Mouse (Mus musculus) stomach, embryonic 16.5 days (tissue): ENCODE data around the gene Mybbp1a. TPM values are rescaled to one million over a fixed set of nuclear protein-coding genes. Genes with fewer than 3 reads are reported as not detected.
A peak's percentile ranks its signal among the peaks of the same experiment; 100 is the strongest.
"Not testable (repeated sequence)": the region's sequence is repeated elsewhere in the genome, so short reads cannot be mapped to it uniquely, and the experiment has no call there.

Source experiments
- ATAC-seq: fragments of 200-750 bp; cut with Nextera tagmentation; 2 replicates; pipeline ENCODE4 v1.8.0; 2017; ENCODE audit warnings: moderate number of reproducible peaks, moderate TSS enrichment; ENCODE audit not compliant: insufficient read depth, low FRiP score
- H3K27ac ChIP-seq: fragments of 300-500 bp; sonication (generic); 2 replicates; pipeline ENCODE4 v1.5.1; 2014; ENCODE audit warnings: low read length
- H3K27me3 ChIP-seq: fragments of 300-500 bp; sonication (generic); 2 replicates; pipeline ENCODE4 v1.6.1; 2014; ENCODE audit warnings: low read length, control low read depth, mixed read lengths; ENCODE audit not compliant: control insufficient read depth, insufficient read depth
- H3K36me3 ChIP-seq: fragments of 300-500 bp; sonication (generic); 2 replicates; pipeline ENCODE4 v1.6.1; 2014; ENCODE audit warnings: low read length; ENCODE audit not compliant: control insufficient read depth, insufficient read depth
- H3K4me1 ChIP-seq: fragments of 300-500 bp; sonication (generic); 2 replicates; pipeline ENCODE4 v1.6.1; 2014; ENCODE audit warnings: low read length, control low read depth, mixed read lengths; ENCODE audit not compliant: control insufficient read depth, insufficient read depth
- H3K4me2 ChIP-seq: fragments of 300-500 bp; sonication (generic); 2 replicates; pipeline ENCODE4 v1.6.1; 2014; ENCODE audit warnings: low read depth, low read length, mixed read lengths
- H3K4me3 ChIP-seq: fragments of 300-500 bp; sonication (generic); replicated peaks from 2 replicates; pipeline ENCODE4 v1.5.1; 2014; ENCODE audit warnings: mild to moderate bottlenecking, low read length
- H3K9ac ChIP-seq: fragments of 300-500 bp; sonication (generic); 2 replicates; pipeline ENCODE4 v1.6.1; 2014; ENCODE audit warnings: low read length
- H3K9me3 ChIP-seq: fragments of 300-500 bp; sonication (generic); replicated peaks from 2 replicates; pipeline ENCODE4 v1.6.1; 2016; ENCODE audit warnings: low read length, control low read depth; ENCODE audit not compliant: control insufficient read depth
- WGBS: fragments of 180-500 bp; shearing (Covaris S2); extraction: QIAGEN DNeasy Blood & Tissue Kit; methylation state at CpG from one replicate; pipeline ENCODE4 v1.1.7; 2014; 5-methylcytosine and 5-hydroxymethylcytosine counted together
- polyA plus RNA-seq: library from polyadenylated mRNA; unstranded; fragments of >200 nt; fragmentation: Nextera tagmentation; extraction: Ambion mirVana; gene quantifications from 2 replicates; pipeline ENCODE4 v1.2.1, GENCODE M21; 2015

Mybbp1a gene
- polyA plus RNA-seq, 1 experiment from 2014 or later: 117 TPM

DNA sequence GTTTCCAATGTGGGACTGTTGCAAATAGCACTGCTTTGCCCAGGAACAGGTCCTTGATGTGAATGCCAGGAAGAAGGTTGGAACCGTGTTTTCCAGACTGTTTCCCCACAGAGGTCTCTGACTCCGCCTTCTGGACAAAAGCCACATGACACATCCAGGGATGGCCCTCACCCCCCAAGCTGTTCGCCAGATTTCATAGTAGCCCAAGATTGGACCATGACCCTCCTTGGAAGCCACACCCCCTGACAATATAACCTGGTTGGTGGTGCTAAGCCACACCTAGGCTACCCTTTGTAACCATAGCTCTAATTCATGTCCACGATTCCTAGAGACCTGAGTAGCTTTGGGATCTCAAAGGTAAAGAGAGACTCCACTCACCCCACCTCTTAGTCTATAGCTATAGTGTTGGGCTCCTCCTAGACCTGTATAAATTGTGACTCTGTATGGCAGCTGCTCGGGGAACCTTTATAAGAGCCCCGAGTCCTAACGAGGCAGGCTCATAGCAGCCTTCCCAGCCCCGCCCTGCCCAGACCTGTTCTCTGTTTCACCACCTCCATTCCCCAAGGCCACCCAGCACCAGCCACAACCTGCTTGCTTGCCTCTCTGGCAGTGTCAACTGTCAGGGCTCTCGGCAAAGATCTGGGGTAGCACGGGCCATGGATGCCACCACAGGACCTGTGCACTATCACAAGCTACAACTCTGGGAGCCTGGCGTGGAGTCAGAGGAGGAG is 6.0 kb upstream of the Mybbp1a start, which contains the start of gene Ggt6:
Gene Ggt6, plus strand, starts transcription at position 564 of the 731 bp plus-strand sequence.
- Histone ChIP-seq H3K4me3 (peak within 1 kb of the TSS; percentile 19; the same call in 1 of the 2 replicates), H3K36me3 (no peaks in the 10 kb centered on the region), H3K9me3 (no peaks in the 10 kb centered on the region), H3K9ac (peak within 1 kb of the TSS; percentile 35), H3K27me3 (no peaks in the 10 kb centered on the region), H3K4me2 (peak within 1 kb of the TSS; percentile 22), H3K27ac (peak within 1 kb of the TSS; percentile 60), H3K4me1 (peaks cover 15% of the 10 kb centered on the region; the same call in 1 of the 2 replicates)
- ATAC-seq: peak; percentile 79
- 47% methylated on average over 11 of the region's 11 CpGs for WGBS

DNA sequence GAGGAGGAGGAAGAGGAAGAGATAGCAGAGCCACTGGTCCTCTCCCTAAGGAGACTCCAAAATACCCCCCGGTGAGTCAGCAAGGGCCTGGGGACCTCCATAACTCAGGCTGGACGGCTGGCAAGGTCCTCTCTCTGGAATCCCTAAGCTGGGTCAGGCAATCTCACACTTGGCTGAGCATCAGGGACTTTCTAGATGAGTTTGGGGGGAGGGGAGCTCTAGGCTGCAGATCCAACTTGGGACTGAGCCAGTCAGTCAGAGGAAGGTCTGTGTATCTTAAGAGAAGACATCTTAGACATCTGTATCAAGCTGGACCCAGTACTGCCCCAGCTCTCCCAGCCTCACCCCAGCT is 5.5 kb upstream of the Mybbp1a start:
- Histone ChIP-seq H3K27ac (peak overlapping the region; percentile 60), H3K9ac (peak overlapping the region; percentile 32), H3K4me3 (peak overlapping the region; percentile 19; the same call in 1 of the 2 replicates), H3K36me3 (no peaks in the 10 kb centered on the region), H3K4me2 (peak overlapping the region; percentile 22), H3K27me3 (no peaks in the 10 kb centered on the region), H3K4me1 (peaks cover 15% of the 10 kb centered on the region; the same call in 1 of the 2 replicates), H3K9me3 (no peaks in the 10 kb centered on the region)
- peak; percentile 21; the same call in 1 of the 2 replicates for ATAC-seq
- WGBS: 29% methylated on average over 2 of the region's 2 CpGs

GRCm38 (mm10) chr11:72436271-72436670 is 4.9 kb upstream of the Mybbp1a start:
- peak overlapping the region; percentile 35; the same call in 1 of the 2 replicates for H3K9ac ChIP-seq
- no peak for ATAC-seq
- WGBS: 67% methylated on average over 5 of the region's 5 CpGs
- no peak overlapping the region; the same call in 1 of the 2 replicates for H3K4me3 ChIP-seq
- 0 out of 2 replicates have a peak overlapping the region, but pooled peaks have one; percentile 60 for H3K27ac ChIP-seq
- no peaks in the 10 kb centered on the region for H3K9me3 ChIP-seq
- H3K4me2 ChIP-seq: peak overlapping the region; percentile 22; the same call in 1 of the 2 replicates
- H3K4me1 ChIP-seq: peaks cover 15% of the 10 kb centered on the region; the same call in 1 of the 2 replicates
- H3K36me3 ChIP-seq: no peaks in the 10 kb centered on the region
- no peaks in the 10 kb centered on the region for H3K27me3 ChIP-seq

GRCm38 (mm10) chr11:72436756-72437650 is 4.2 kb upstream of the Mybbp1a start:
- H3K4me1 ChIP-seq: peaks cover 17% of the 10 kb centered on the region
- no peak overlapping the region for H3K27ac ChIP-seq
- no peak overlapping the region for H3K9ac ChIP-seq
- 82% methylated on average over 16 of the region's 16 CpGs for WGBS
- H3K9me3 ChIP-seq: no peaks in the 10 kb centered on the region
- no peaks in the 10 kb centered on the region for H3K36me3 ChIP-seq
- H3K27me3 ChIP-seq: no peaks in the 10 kb centered on the region
- H3K4me2 ChIP-seq: no peak overlapping the region
- H3K4me3 ChIP-seq: no peak overlapping the region
- no peak for ATAC-seq

DNA sequence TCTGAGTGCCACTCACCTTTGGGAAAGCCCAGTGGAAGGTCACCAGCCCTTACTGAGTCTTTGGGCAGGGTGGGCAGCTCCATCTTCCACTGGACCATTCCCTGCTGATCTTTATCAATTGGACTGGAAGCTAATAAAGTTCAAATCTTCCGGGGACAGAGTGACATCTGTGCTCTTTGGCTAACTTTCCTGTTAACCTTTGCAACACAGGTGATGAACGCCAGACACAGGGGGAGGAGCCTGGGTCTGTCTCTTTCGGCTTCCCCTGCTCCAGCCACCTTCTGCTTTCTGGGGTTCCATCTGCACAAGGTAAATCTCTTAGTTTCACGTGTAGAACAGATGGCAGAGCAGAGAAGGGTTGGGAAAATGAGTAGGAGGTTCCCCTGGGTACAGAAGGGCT is 2.7 kb upstream of the Mybbp1a start:
- H3K36me3 ChIP-seq: peaks cover 13% of the 10 kb centered on the region; the same call in 1 of the 2 replicates
- WGBS: 55% methylated on average over 4 of the region's 4 CpGs
- H3K4me3 ChIP-seq: no peak overlapping the region
- no peaks in the 10 kb centered on the region for H3K27me3 ChIP-seq
- ATAC-seq: no peak
- no peaks in the 10 kb centered on the region for H3K9me3 ChIP-seq
- H3K27ac ChIP-seq: no peak overlapping the region
- peaks cover 23% of the 10 kb centered on the region for H3K4me1 ChIP-seq
- H3K4me2 ChIP-seq: no peak overlapping the region
- H3K9ac ChIP-seq: no peak overlapping the region

DNA sequence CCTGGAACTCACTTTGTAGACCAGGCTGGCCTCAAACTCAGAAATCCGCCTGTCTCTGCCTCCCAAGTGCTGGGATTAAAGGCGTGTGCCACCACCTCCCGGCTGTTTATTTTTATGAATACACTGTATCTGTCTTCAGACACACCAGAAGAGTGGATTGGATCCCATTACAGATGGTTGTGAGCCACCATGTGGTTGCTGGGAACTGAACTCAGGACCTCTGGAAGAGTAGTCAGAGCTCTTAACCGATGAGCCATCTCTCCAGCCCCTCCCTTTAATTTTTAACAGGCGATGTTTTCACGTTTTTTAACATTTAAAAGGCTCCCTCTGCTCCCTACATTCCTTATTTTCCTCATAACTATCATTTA is 574 bp upstream of the Mybbp1a start:
- ATAC-seq: not testable (repeated sequence)

GRCm38 (mm10) chr11:72446311-72447105 is 5.4 kb downstream of the Mybbp1a start:
- WGBS: 83% methylated on average over 6 of the region's 6 CpGs
- Histone ChIP-seq H3K36me3 (peaks cover 73% of the 10 kb centered on the region), H3K27ac (no peak overlapping the region), H3K9me3 (no peaks in the 10 kb centered on the region), H3K4me3 (no peak overlapping the region), H3K4me1 (peaks cover 8% of the 10 kb centered on the region), H3K27me3 (no peaks in the 10 kb centered on the region), H3K4me2 (no peak overlapping the region), H3K9ac (no peak overlapping the region)
- no peak for ATAC-seq

More for the DNA sequence above, 574 bp upstream of the Mybbp1a start:
- Histone ChIP-seq H3K4me1 (peaks cover 15% of the 10 kb centered on the region), H3K27ac (peak overlapping the region; percentile 95), H3K4me3 (peak overlapping the region; percentile 92), H3K4me2 (peak overlapping the region; percentile 67), H3K36me3 (peaks cover 33% of the 10 kb centered on the region), H3K9ac (peak overlapping the region; percentile 87)
- H3K9me3 ChIP-seq, H3K27me3 ChIP-seq: not testable (repeated sequence)
- WGBS: 40% methylated on average over 6 of the region's 6 CpGs

DNA sequence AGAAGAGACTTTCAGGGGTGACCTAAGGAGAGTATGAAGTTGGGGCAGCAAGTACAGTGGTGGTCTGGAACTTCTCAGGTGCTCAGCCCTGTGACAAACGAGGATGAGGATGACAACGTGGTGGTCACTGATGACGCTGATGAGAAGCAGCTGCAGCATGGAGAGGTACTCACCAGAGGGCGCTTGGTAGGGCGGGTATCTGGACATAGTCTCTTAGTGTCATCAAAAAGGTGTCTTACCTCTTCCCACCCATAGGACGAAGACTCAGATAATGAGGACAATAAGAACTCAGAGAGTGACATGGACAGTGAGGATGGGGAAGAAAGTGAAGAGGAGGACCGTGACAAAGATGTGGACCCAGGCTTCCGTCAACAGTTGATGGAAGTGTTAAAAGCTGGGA is 6.3 kb downstream of the Mybbp1a start:
- Histone ChIP-seq H3K27me3 (no peaks in the 10 kb centered on the region), H3K4me1 (peaks cover under 1% of the 10 kb centered on the region; the same call in 1 of the 2 replicates), H3K4me2 (no peak overlapping the region), H3K27ac (no peak overlapping the region), H3K9ac (no peak overlapping the region), H3K9me3 (no peaks in the 10 kb centered on the region), H3K36me3 (peaks cover 69% of the 10 kb centered on the region), H3K4me3 (no peak overlapping the region)
- 83% methylated on average over 8 of the region's 8 CpGs for WGBS
- no peak for ATAC-seq
